Mouse (Mus musculus) E14TG2a.4 (cell line): ENCODE data around the gene Cdc26.

ENCODE experiments used
- CTCF ChIP-seq: conservative IDR thresholded peaks from 2 replicates; pipeline ENCODE4 v1.5.1; 2014; ENCODE audit warnings: low read length
- NANOG ChIP-seq: IDR thresholded peaks from 2 replicates; pipeline ENCODE4 v1.6.1; 2014; ENCODE audit warnings: borderline replicate concordance, low read length, mixed read lengths
- POU5F1 ChIP-seq: IDR thresholded peaks from 2 replicates; pipeline ENCODE4 v1.6.1; 2014; ENCODE audit warnings: low read length, borderline replicate concordance

DNA sequence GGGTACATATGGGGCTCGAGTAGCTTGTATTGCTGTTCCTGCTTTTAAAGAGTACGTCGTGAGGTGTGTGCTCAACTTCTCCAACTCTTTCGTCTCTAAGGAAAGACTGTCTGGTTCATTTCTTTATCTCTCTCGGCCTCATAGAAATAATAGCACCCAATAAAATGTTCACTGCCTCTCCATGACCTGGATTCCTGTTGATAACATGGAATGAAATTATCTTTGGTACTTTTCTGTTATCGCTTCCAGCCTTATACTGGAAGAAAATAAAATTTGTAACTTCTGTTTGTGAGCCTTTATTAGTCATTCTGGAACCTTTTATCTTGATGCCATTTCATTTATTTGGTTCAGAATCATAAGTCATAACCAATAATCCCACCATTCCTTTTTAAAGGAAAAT is 25.2 kb downstream of the Cdc26 start:
- TF ChIP-seq CTCF: no peak
- TF ChIP-seq NANOG: no peak
- TF ChIP-seq POU5F1: no peak
